Comparison of ENCODE assay signal across 16 mouse cellular contexts in genomic region chr7:128180126-128180525, GRCm38 (mm10). TPM values are rescaled to one million over a fixed set of nuclear protein-coding genes. Genes with fewer than 3 reads are reported as not detected.
DNase-seq lines count a peak whose midpoint lies in the region; ATAC-seq and TF ChIP-seq lines count a peak whose summit lies in the region.
"Had no signal": no experiment of that assay in that cellular context is flagged by ENCODE, and none has a peak within 500 bp of the region (broad histone marks: within the 10 kb centered on the region; RNA-seq: fewer than 3 reads in every experiment).

No protein-coding gene starts in this region.

- no peaks in the 10 kb centered on the region for H3K36me3 ChIP-seq in spleen, adult 2 months (ENCODE audit: control insufficient read depth, insufficient read depth, low read length)
- no peaks in the 10 kb centered on the region for H3K36me3 ChIP-seq in midbrain, postnatal 0 days (ENCODE audit: insufficient read depth, low read length)
- H3K36me3 ChIP-seq: forebrain, embryonic 10.5 days; G1E; intestine, embryonic 15.5 days had no signal

- no peak overlapping the region for H3K4me3 ChIP-seq in spleen, adult 2 months (ENCODE audit: extremely low read depth, insufficient read depth, insufficient read length)
- H3K4me3 ChIP-seq in midbrain, postnatal 0 days (ENCODE audit: low read depth, low read length), result no peak overlapping the region
- H3K4me3 ChIP-seq: forebrain, embryonic 10.5 days; intestine, embryonic 15.5 days; myocyte had no signal

- TF ChIP-seq POLR2A in spleen, adult 2 months (IDR thresholded peaks at IDR 0.05; ENCODE audit: low read depth, low read length), result no peak

- H3K27me3 ChIP-seq in spleen, adult 2 months (ENCODE audit: control insufficient read depth, insufficient read depth, low read length), result no peaks in the 10 kb centered on the region
- no peaks in the 10 kb centered on the region for H3K27me3 ChIP-seq in midbrain, postnatal 0 days (ENCODE audit: insufficient read depth, low read length)
- H3K27me3 ChIP-seq: intestine, embryonic 15.5 days had no signal

- peaks cover 22% of the 10 kb centered on the region; the same call in 1 of the 2 replicates for H3K4me1 ChIP-seq in spleen, adult 2 months (ENCODE audit: control insufficient read depth, insufficient read depth, insufficient read length)
- H3K4me1 ChIP-seq in midbrain, postnatal 0 days (ENCODE audit: insufficient read depth, low read length), result no peaks in the 10 kb centered on the region
- H3K4me1 ChIP-seq: forebrain, embryonic 10.5 days; intestine, embryonic 15.5 days had no signal

- peak; percentile 70 to 79 for ATAC-seq in hematopoietic stem cell, adult 5-6 weeks (replicated peaks in 1 of 2; ENCODE audit: insufficient read depth in 1 of 2, low FRiP score in 2 of 2, low TSS enrichment in 1 of 2, low read depth in 1 of 2, poor library complexity in 2 of 2, severe bottlenecking in 2 of 2)
- no peak for ATAC-seq in erythroblast, adult 5-6 weeks (replicated peaks; ENCODE audit: low FRiP score, poor library complexity, severe bottlenecking)
- ATAC-seq in midbrain, postnatal 0 days (ENCODE audit: low FRiP score), result no peak
- ATAC-seq: intestine, embryonic 15.5 days had no signal

- DNase-seq in spleen, adult 18-20 months, result peak; percentile 22 to 30
- DNase-seq in spleen, adult 12 weeks (ENCODE audit: low spot score), result no peak
- DNase-seq in spleen, adult 2 months (ENCODE audit: low read depth in 1 of 2, low spot score in 2 of 2), result peak in 1 of 2 experiments; percentile 34
- DNase-seq in gastrocnemius, postnatal 25 days, result no peak
- DNase-seq in midbrain, postnatal 0 days (ENCODE audit: low spot score), result no peak
- DNase-seq: cerebellum, adult 9-11 months; heart, postnatal 4 days; kidney, postnatal 25 days had no signal

- no peak overlapping the region for H3K9ac ChIP-seq in midbrain, postnatal 0 days (replicated peaks; ENCODE audit: low read length, poor library complexity, severe bottlenecking)
- H3K9ac ChIP-seq: intestine, embryonic 15.5 days had no signal

- TF ChIP-seq CTCF in spleen, adult 2 months (IDR thresholded peaks at IDR 0.05; ENCODE audit: extremely low read depth, insufficient read depth, insufficient read length, insufficient replicate concordance), result no peak
- TF ChIP-seq CTCF in midbrain, postnatal 0 days (IDR thresholded peaks at IDR 0.05), result no peak

- no peaks in the 10 kb centered on the region for H3K9me3 ChIP-seq in midbrain, postnatal 0 days (ENCODE audit: low read length)
- H3K9me3 ChIP-seq: forebrain, embryonic 10.5 days; G1E; intestine, embryonic 15.5 days had no signal

- WGBS in spleen, adult 2 months, result 22% methylated on average over 7 of the region's 7 CpGs
- 78% methylated on average over 7 of the region's 7 CpGs for WGBS in midbrain, postnatal 0 days

- H3K27ac ChIP-seq in spleen, adult 2 months (ENCODE audit: insufficient read depth, low read length), result peak overlapping the region; percentile 26
- no peak overlapping the region for H3K27ac ChIP-seq in midbrain, postnatal 0 days (ENCODE audit: low read depth, low read length)
- H3K27ac ChIP-seq: forebrain, embryonic 10.5 days; intestine, embryonic 15.5 days had no signal

- no peak overlapping the region for H3K4me2 ChIP-seq in midbrain, postnatal 0 days (ENCODE audit: low read depth, low read length, poor library complexity, severe bottlenecking)
- H3K4me2 ChIP-seq: intestine, embryonic 15.5 days had no signal

RNA-seq across cellular contexts. Expression of gene Itgad, which starts 25.9 kb away (rescaled TPM):
- 0.63 and 0.69 TPM in 2 replicates for total RNA-seq in hematopoietic stem cell, adult 5-6 weeks (2017)
- 50.9 and 61.3 TPM in 2 replicates for polyA plus RNA-seq in spleen, adult 2 months (2012; rRNA removed)
- 3.5 and 7.7 TPM in 2 replicates for total RNA-seq in erythroblast, adult 5-6 weeks (2015; ENCODE audit: low replicate concordance)
- 7.4 and 21.2 TPM in 2 replicates for total RNA-seq in erythroblast, adult 5-6 weeks (2017; ENCODE audit: low replicate concordance)
- not detected for total RNA-seq in gastrocnemius, postnatal 25 days (2021)
- total RNA-seq in midbrain, postnatal 0 days (2014; rRNA removed), result 0.05 TPM in 1 of 2 replicates, not detected in the other
- 0.21 TPM in 1 of 2 replicates, not detected in the other for polyA plus RNA-seq in midbrain, postnatal 0 days (2015; fragmentation: Nextera tagmentation; extraction: Ambion mirVana)
- total RNA-seq: G1E had no signal
- polyA plus RNA-seq: embryonic facial prominence, embryonic 11.5 days; forebrain, embryonic 10.5 days; intestine, embryonic 15.5 days; limb, embryonic 14.5 days had no signal

RNA-seq across cellular contexts. Expression of gene Cox6a2, which starts 26.1 kb away (rescaled TPM):
- 4.1 and 4.7 TPM in 2 replicates for total RNA-seq in hematopoietic stem cell, adult 5-6 weeks (2017)
- 14.6 and 17.6 TPM in 2 replicates for polyA plus RNA-seq in spleen, adult 2 months (2012; rRNA removed)
- total RNA-seq in erythroblast, adult 5-6 weeks (2015; ENCODE audit: low replicate concordance), result not detected in 2 replicates
- 0.60 and 1.4 TPM in 2 replicates for total RNA-seq in erythroblast, adult 5-6 weeks (2017; ENCODE audit: low replicate concordance)
- 1,000 to 10,000 TPM; 1,477 to 1,564 TPM for total RNA-seq in gastrocnemius, postnatal 25 days (2021)
- total RNA-seq in midbrain, postnatal 0 days (2014; rRNA removed), result not detected in 2 replicates
- 3.3 and 3.8 TPM in 2 replicates for polyA plus RNA-seq in midbrain, postnatal 0 days (2015; fragmentation: Nextera tagmentation; extraction: Ambion mirVana)
- polyA plus RNA-seq: forebrain, embryonic 10.5 days had no signal

RNA-seq across cellular contexts. Expression of gene Itgax, which starts 50.8 kb away (rescaled TPM):
- total RNA-seq in hematopoietic stem cell, adult 5-6 weeks (2017), result 1.3 and 2.4 TPM in 2 replicates
- 28.4 and 29.5 TPM in 2 replicates for polyA plus RNA-seq in spleen, adult 2 months (2012; rRNA removed)
- 0.21 and 0.38 TPM in 2 replicates for total RNA-seq in erythroblast, adult 5-6 weeks (2015; ENCODE audit: low replicate concordance)
- 1.4 and 1.5 TPM in 2 replicates for total RNA-seq in erythroblast, adult 5-6 weeks (2017; ENCODE audit: low replicate concordance)
- under 1 TPM in 1 of 2 experiments, not detected in 1; 0.21 TPM for total RNA-seq in gastrocnemius, postnatal 25 days (2021)
- 0.28 TPM in 1 of 2 replicates, not detected in the other for total RNA-seq in midbrain, postnatal 0 days (2014; rRNA removed)
- polyA plus RNA-seq in midbrain, postnatal 0 days (2015; fragmentation: Nextera tagmentation; extraction: Ambion mirVana), result 0.05 TPM in 1 of 2 replicates, not detected in the other
- polyA plus RNA-seq: embryonic facial prominence, embryonic 11.5 days; forebrain, embryonic 10.5 days; G1E; myocyte had no signal

RNA-seq across cellular contexts. Expression of gene Armc5, which starts 57.0 kb away (rescaled TPM):
- 9.8 and 13.0 TPM in 2 replicates for total RNA-seq in hematopoietic stem cell, adult 5-6 weeks (2017)
- polyA plus RNA-seq in spleen, adult 2 months (2012; rRNA removed), result 32.9 and 47.1 TPM in 2 replicates
- total RNA-seq in erythroblast, adult 5-6 weeks (2015; ENCODE audit: low replicate concordance), result 1.3 and 2.3 TPM in 2 replicates
- total RNA-seq in erythroblast, adult 5-6 weeks (2017; ENCODE audit: low replicate concordance), result 2.2 and 4.0 TPM in 2 replicates
- total RNA-seq in gastrocnemius, postnatal 25 days (2021), result 1 to 10 TPM; 5.8 to 8.7 TPM
- 15.0 and 19.9 TPM in 2 replicates for total RNA-seq in midbrain, postnatal 0 days (2014; rRNA removed)
- 15.2 and 15.9 TPM in 2 replicates for polyA plus RNA-seq in midbrain, postnatal 0 days (2015; fragmentation: Nextera tagmentation; extraction: Ambion mirVana)

RNA-seq across cellular contexts. Expression of gene 9130023H24Rik, which starts 57.7 kb away (rescaled TPM):
- 6.1 and 9.9 TPM in 2 replicates for total RNA-seq in hematopoietic stem cell, adult 5-6 weeks (2017)
- 1.1 and 1.4 TPM in 2 replicates for polyA plus RNA-seq in spleen, adult 2 months (2012; rRNA removed)
- total RNA-seq in erythroblast, adult 5-6 weeks (2015; ENCODE audit: low replicate concordance), result 1.7 and 3.3 TPM in 2 replicates
- total RNA-seq in erythroblast, adult 5-6 weeks (2017; ENCODE audit: low replicate concordance), result 1.8 and 2.7 TPM in 2 replicates
- total RNA-seq in gastrocnemius, postnatal 25 days (2021), result 1 to 10 TPM; 1.7 to 2.0 TPM
- total RNA-seq in midbrain, postnatal 0 days (2014; rRNA removed), result 3.6 and 6.3 TPM in 2 replicates
- 4.2 and 4.4 TPM in 2 replicates for polyA plus RNA-seq in midbrain, postnatal 0 days (2015; fragmentation: Nextera tagmentation; extraction: Ambion mirVana)

Comparison
In these comparisons a context has a peak if more than half of its experiments do, and no peak if none do; other contexts are left out.
1. DNase-seq: peak in spleen, adult 18-20 months (2 of 2); none in spleen, adult 12 weeks (single experiment), gastrocnemius, postnatal 25 days (single experiment) and midbrain, postnatal 0 days (single experiment).
2. ATAC-seq: peak in hematopoietic stem cell, adult 5-6 weeks (2 of 2); none in erythroblast, adult 5-6 weeks (single experiment) and midbrain, postnatal 0 days (single experiment).
3. RNA of gene Cox6a2, which starts 26.1 kb away (total RNA-seq): 1,477 to 1,564 TPM in gastrocnemius, postnatal 25 days; 4.1 to 4.7 TPM in hematopoietic stem cell, adult 5-6 weeks, 0.60 to 1.4 TPM in erythroblast, adult 5-6 weeks and not detected in midbrain, postnatal 0 days; every median in the first group is over 100 times any median in the second.